Mouse (Mus musculus) hindbrain, embryonic 15.5 days (tissue): ENCODE data around the gene Ctxn1. TPM values are rescaled to one million over a fixed set of nuclear protein-coding genes. Genes with fewer than 3 reads are reported as not detected.
A peak's percentile ranks its signal among the peaks of the same experiment; 100 is the strongest.

Source experiments
- ATAC-seq: fragments of 200-750 bp; cut with Nextera tagmentation; 2 replicates; pipeline ENCODE4 v1.8.0; 2017; ENCODE audit warnings: low read depth, moderate number of reproducible peaks, moderate TSS enrichment; ENCODE audit not compliant: low FRiP score
- H3K27ac ChIP-seq: fragments of 300-500 bp; sonication (generic); replicated peaks from 2 replicates; pipeline ENCODE4 v1.5.1; 2015; ENCODE audit warnings: mild to moderate bottlenecking, inconsistent platforms
- H3K27me3 ChIP-seq: fragments of 300-500 bp; sonication (generic); 2 replicates; pipeline ENCODE4 v1.6.1; 2015; ENCODE audit warnings: control low read depth, inconsistent platforms
- H3K36me3 ChIP-seq: fragments of 300-500 bp; sonication (generic); 2 replicates; pipeline ENCODE4 v1.6.1; 2015; ENCODE audit warnings: control low read depth, inconsistent platforms
- H3K4me1 ChIP-seq: fragments of 300-500 bp; sonication (generic); replicated peaks from 2 replicates; pipeline ENCODE4 v1.6.1; 2015; ENCODE audit warnings: control low read depth, inconsistent platforms
- H3K4me2 ChIP-seq: fragments of 300-500 bp; sonication (generic); 2 replicates; pipeline ENCODE4 v1.6.1; 2015; ENCODE audit warnings: moderate library complexity, mild to moderate bottlenecking, inconsistent platforms
- H3K4me3 ChIP-seq: fragments of 300-500 bp; sonication (generic); 2 replicates; pipeline ENCODE4 v1.5.1; 2015; ENCODE audit warnings: mild to moderate bottlenecking, inconsistent platforms
- H3K9ac ChIP-seq: fragments of 300-500 bp; sonication (generic); 2 replicates; pipeline ENCODE4 v1.6.1; 2015; ENCODE audit warnings: inconsistent platforms
- H3K9me3 ChIP-seq: fragments of 300-500 bp; sonication (generic); 2 replicates; pipeline ENCODE4 v1.6.1; 2016; ENCODE audit warnings: control low read depth, inconsistent platforms
- WGBS: fragments of 180-500 bp; shearing (Covaris S2); methylation state at CpG from one replicate; pipeline ENCODE4 v1.1.7; 2015; 5-methylcytosine and 5-hydroxymethylcytosine counted together
- polyA plus RNA-seq: library from polyadenylated mRNA; unstranded; fragments of >200 nt; fragmentation: Nextera tagmentation; extraction: Ambion mirVana; gene quantifications from 2 replicates; pipeline ENCODE4 v1.2.1, GENCODE M21; 2015

Ctxn1 gene
- polyA plus RNA-seq, 1 experiment from 2014 or later: 299 TPM

DNA sequence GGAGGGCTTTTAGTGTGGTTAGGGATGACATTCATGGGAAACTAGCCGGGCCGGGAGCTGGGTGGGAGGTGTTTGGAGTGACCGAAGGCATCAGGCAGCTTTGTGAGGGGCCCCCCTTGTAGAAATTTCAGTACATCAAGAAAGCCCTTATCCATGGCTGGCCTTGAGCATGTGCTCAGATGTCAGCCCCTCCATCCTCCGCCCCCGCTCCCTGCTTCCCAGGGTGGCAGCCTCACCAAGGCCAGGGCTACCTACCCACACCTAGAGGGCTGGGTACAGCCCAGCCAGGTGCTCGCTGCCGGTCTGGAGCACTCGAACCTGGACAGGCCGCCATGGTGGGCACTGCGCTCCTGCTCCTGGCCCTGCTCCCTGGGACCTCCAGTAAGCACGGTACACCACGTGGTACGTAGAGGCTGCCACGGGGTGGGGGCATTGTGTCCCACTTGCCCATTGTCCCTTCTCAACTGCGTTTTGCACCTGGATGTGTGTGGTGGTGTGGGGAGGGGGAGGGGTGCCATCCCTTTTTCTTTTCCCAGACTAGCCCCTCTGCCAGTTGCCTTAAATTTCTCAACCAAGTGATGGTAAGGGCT is 11.0 kb downstream of the Ctxn1 start, which contains the start of gene Tgfbr3l:
Gene Tgfbr3l (plus strand): TSS at position 264 of the 590 bp plus-strand sequence.
- Histone ChIP-seq H3K9ac (no peak within 1 kb of the TSS), H3K27ac (no peak within 1 kb of the TSS), H3K9me3 (no peaks in the 10 kb centered on the region), H3K4me3 (no peak within 1 kb of the TSS), H3K4me1 (peaks cover 7% of the 10 kb centered on the region), H3K27me3 (no peaks in the 10 kb centered on the region), H3K36me3 (peaks cover 48% of the 10 kb centered on the region), H3K4me2 (no peak within 1 kb of the TSS)
- ATAC-seq: no peak
- WGBS: 80% methylated on average over 15 of the region's 15 CpGs

GRCm38 (mm10) chr8:4247241-4247640 is 11.8 kb downstream of the Ctxn1 start:
- no peak overlapping the region for H3K4me2 ChIP-seq
- peaks cover 4% of the 10 kb centered on the region for H3K4me1 ChIP-seq
- H3K27ac ChIP-seq: no peak overlapping the region
- ATAC-seq: no peak
- 92% methylated on average over 8 of the region's 8 CpGs for WGBS
- H3K27me3 ChIP-seq: no peaks in the 10 kb centered on the region
- peaks cover 51% of the 10 kb centered on the region for H3K36me3 ChIP-seq
- H3K4me3 ChIP-seq: no peak overlapping the region
- no peaks in the 10 kb centered on the region for H3K9me3 ChIP-seq
- no peak overlapping the region for H3K9ac ChIP-seq

- no peaks in the 10 kb centered on the region for H3K27me3 ChIP-seq
- H3K27ac ChIP-seq: no peak overlapping the region
- H3K4me1 ChIP-seq: peaks cover 15% of the 10 kb centered on the region
- peaks cover 61% of the 10 kb centered on the region for H3K36me3 ChIP-seq
- H3K9ac ChIP-seq: no peak overlapping the region
- 83% methylated on average over 13 of the region's 13 CpGs for WGBS
- no peak overlapping the region for H3K4me3 ChIP-seq
- H3K4me2 ChIP-seq: no peak overlapping the region
- ATAC-seq: no peak
- no peaks in the 10 kb centered on the region for H3K9me3 ChIP-seq
Observed at GRCm38 (mm10) chr8:4245737-4246136, 13.3 kb downstream of the Ctxn1 start.

DNA sequence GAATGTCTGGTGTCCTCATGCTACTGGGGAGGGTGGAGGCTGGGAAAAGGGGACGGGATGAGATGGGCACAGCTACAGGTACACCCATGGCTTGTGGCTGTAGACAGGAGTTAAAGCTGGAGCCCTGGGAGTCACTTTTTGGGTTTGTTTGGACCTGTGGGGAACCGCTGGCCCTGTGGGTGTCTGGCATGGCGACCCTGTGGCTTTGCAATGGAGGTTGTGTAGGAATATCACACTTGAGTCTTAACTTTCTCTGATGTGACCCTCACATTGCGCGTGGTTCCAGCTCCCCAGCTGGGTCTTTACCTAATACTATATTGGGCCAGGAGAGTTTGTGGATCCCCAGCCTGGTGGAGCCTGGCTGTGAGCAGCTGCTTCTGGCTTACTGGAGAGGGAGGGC is 14.0 kb downstream of the Ctxn1 start:
- no peak overlapping the region for H3K9ac ChIP-seq
- no peaks in the 10 kb centered on the region for H3K9me3 ChIP-seq
- no peak overlapping the region for H3K27ac ChIP-seq
- no peak for ATAC-seq
- 96% methylated on average over 5 of the region's 5 CpGs for WGBS
- no peak overlapping the region for H3K4me2 ChIP-seq
- peaks cover 61% of the 10 kb centered on the region for H3K36me3 ChIP-seq
- H3K4me1 ChIP-seq: peaks cover 19% of the 10 kb centered on the region
- H3K27me3 ChIP-seq: no peaks in the 10 kb centered on the region
- no peak overlapping the region for H3K4me3 ChIP-seq

DNA sequence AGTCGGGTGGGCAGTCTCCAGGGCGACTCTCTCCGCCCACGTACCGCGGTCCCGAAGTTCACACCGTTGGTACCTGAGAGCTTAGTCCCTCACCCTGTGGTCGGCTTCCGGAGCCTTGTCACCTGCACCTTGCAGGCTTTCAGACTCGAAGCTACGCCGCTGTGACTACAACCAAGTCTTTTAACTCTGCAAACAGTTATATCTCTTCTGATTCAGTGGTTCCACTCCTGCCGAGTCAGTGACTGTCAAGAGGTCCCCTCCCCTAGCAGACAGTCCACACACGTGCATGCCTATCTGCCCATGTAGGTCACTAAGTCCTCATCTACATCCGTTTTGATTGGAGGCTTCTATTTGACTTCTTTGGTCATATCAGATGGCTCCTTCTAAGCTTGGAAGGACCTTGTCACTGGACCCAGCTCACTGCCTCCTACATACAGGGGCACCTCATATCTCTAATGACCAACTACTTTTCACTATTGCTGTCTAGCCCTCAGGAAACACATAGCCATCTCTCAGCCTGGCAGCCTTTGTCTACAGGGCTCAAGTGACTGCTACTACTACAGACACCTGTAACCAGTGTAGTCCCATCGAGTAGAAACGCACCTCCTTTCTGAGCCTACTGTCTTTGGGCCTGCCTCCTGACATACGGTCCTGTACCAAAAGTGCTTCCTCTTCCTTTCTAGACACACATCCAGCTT is 19.7 kb downstream of the Ctxn1 start:
- H3K4me3 ChIP-seq: peak overlapping the region; percentile 51
- peak overlapping the region; percentile 55 for H3K9ac ChIP-seq
- no peaks in the 10 kb centered on the region for H3K9me3 ChIP-seq
- 13% methylated on average over 19 of the region's 19 CpGs for WGBS
- peaks cover 24% of the 10 kb centered on the region for H3K36me3 ChIP-seq
- ATAC-seq: peak; percentile 23
- peak overlapping the region; percentile 69 for H3K4me2 ChIP-seq
- no peaks in the 10 kb centered on the region for H3K27me3 ChIP-seq
- H3K27ac ChIP-seq: peak overlapping the region; percentile 89
- H3K4me1 ChIP-seq: peaks cover 37% of the 10 kb centered on the region

- peak; percentile 96 for ATAC-seq
- Histone ChIP-seq H3K9me3 (no peaks in the 10 kb centered on the region), H3K4me3 (peak within 1 kb of the TSS; percentile 51), H3K27me3 (no peaks in the 10 kb centered on the region), H3K4me2 (peak within 1 kb of the TSS; percentile 69), H3K4me1 (peaks cover 37% of the 10 kb centered on the region), H3K9ac (peak within 1 kb of the TSS; percentile 55), H3K36me3 (peaks cover 17% of the 10 kb centered on the region), H3K27ac (peak within 1 kb of the TSS; percentile 94)
- WGBS: 0% methylated on average over 69 of the region's 71 CpGs
Observed at GRCm38 (mm10) chr8:4238434-4239192, 20.5 kb downstream of the Ctxn1 start, which contains the start of the genes Map2k7 and Gm49320. Gene Map2k7, plus strand, starts transcription at chr8:4238740. Gene Gm49320, plus strand, starts transcription at chr8:4238865.

DNA sequence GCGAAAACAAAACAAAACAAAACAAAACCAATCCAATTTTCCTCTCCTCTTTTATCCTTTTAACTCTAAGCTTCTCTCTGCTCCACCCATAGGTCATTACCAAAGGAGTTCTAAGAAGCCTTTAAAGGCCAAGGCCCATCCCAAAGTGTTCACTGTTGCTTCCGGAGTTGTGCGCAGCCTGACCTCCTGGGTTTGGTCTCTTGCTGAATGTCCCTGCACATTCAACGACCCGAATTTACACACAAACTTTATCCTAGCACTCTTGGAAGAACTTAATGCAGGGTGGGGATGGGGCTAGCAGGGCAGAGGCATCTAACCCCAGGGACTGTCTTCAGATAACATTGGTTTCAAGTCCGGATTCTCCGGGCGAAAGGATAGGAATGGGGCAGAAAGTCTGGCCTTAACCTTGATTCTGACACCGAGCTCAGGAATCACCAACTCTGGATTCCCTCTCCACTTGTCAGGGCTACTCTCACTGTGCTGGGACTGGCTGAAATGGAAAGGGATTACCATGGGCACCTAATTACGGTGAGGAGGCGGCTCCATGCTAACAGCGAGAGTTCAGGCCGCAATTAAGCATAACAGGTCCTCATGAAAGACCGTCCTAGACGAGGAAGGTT is 21.1 kb downstream of the Ctxn1 start:
- ATAC-seq: peak; percentile 0; the same call in 1 of the 2 replicates
- H3K4me1 ChIP-seq: peaks cover 37% of the 10 kb centered on the region

GRCm38 (mm10) chr8:4230612-4231351 is 28.3 kb downstream of the Ctxn1 start:
- H3K27ac ChIP-seq: no peak overlapping the region
- no peak for ATAC-seq
- H3K4me2 ChIP-seq: no peak overlapping the region
- H3K9ac ChIP-seq: no peak overlapping the region
- H3K9me3 ChIP-seq: no peaks in the 10 kb centered on the region
- peaks cover 6% of the 10 kb centered on the region for H3K4me1 ChIP-seq
- 66% methylated on average over 10 of the region's 10 CpGs for WGBS
- H3K27me3 ChIP-seq: peaks cover 21% of the 10 kb centered on the region; the same call in 1 of the 2 replicates
- no peak overlapping the region for H3K4me3 ChIP-seq
- no peaks in the 10 kb centered on the region for H3K36me3 ChIP-seq

More for the DNA sequence above, 21.1 kb downstream of the Ctxn1 start:
- H3K36me3 ChIP-seq: peaks cover 12% of the 10 kb centered on the region; the same call in 1 of the 2 replicates
- WGBS: 23% methylated on average over 15 of the region's 15 CpGs
- H3K9ac ChIP-seq: peak overlapping the region; percentile 51
- H3K4me3 ChIP-seq: peak overlapping the region; percentile 51
- H3K9me3 ChIP-seq: no peaks in the 10 kb centered on the region
- no peaks in the 10 kb centered on the region for H3K27me3 ChIP-seq
- peak overlapping the region; percentile 69 for H3K4me2 ChIP-seq
- H3K27ac ChIP-seq: peak overlapping the region; percentile 94

DNA sequence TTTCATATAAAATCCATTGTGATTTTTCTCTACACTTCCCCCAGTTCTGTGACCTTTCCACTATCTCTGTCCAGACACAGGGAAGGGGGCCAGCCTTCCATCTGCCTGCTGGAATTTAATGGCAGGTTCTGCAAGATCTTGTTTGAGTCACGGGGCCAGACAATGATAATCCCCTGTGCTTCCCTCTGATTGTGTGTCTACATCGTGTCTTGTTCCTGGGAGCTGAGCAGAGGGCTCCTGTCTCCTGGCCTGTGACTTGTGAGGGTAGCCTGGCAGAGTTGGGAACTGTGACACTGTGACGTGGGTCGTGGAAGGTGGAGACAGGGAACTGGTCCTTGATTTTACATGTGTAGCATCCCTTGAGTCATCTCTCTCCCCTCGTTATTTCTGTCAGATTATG is 29.3 kb downstream of the Ctxn1 start:
- no peak for ATAC-seq
- H3K9ac ChIP-seq: no peak overlapping the region
- peaks cover 21% of the 10 kb centered on the region; the same call in 1 of the 2 replicates for H3K27me3 ChIP-seq
- WGBS: 75% methylated on average over 5 of the region's 5 CpGs
- H3K9me3 ChIP-seq: no peaks in the 10 kb centered on the region
- no peak overlapping the region for H3K4me2 ChIP-seq
- no peak overlapping the region for H3K4me3 ChIP-seq
- no peaks in the 10 kb centered on the region for H3K36me3 ChIP-seq
- peaks cover 6% of the 10 kb centered on the region for H3K4me1 ChIP-seq
- H3K27ac ChIP-seq: no peak overlapping the region

GRCm38 (mm10) chr8:4227919-4228318 is 31.2 kb downstream of the Ctxn1 start:
- peaks cover 21% of the 10 kb centered on the region; the same call in 1 of the 2 replicates for H3K27me3 ChIP-seq
- H3K9ac ChIP-seq: no peak overlapping the region
- WGBS: 94% methylated on average over 4 of the region's 4 CpGs
- ATAC-seq: no peak
- H3K27ac ChIP-seq: no peak overlapping the region
- H3K4me2 ChIP-seq: no peak overlapping the region
- H3K36me3 ChIP-seq: no peaks in the 10 kb centered on the region
- no peak overlapping the region for H3K4me3 ChIP-seq
- H3K9me3 ChIP-seq: no peaks in the 10 kb centered on the region
- H3K4me1 ChIP-seq: peaks cover 6% of the 10 kb centered on the region

DNA sequence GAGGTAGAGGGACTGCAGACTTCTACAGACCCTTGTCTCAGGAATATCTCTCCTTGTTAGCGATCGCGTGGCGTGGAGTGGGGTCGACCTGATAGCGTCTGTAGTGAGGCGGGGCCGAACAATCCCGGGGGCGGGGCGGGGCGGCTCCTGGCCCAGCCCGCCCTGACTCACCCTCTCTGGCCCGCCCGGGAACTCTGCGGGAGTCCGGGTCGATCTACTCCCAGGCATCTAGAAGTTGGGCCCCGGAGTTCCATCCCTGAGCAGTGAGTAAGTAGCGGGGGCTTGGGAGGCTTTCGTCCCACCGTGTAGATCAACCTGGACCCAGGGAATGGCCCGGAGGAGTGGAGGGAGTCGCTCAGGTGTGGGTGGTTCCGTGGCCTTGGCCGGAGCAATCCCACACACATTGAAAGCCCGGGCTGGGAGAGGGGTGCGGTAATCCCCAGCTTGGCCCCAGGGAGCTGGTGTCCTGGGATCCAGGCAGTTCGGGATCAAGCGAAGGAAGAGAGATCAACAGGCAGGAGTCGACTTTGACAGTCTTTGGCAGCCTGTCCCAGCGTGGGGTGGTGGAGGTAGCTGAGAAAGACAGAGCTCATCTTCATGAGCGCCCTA is 32.2 kb downstream of the Ctxn1 start, which contains the start of gene Lrrc8e:
Gene Lrrc8e (plus strand): TSS at position 89 of the 609 bp plus-strand sequence.
- H3K27ac ChIP-seq: no peak within 1 kb of the TSS
- H3K4me3 ChIP-seq: no peak within 1 kb of the TSS
- peak; percentile 51 for ATAC-seq
- no peak within 1 kb of the TSS for H3K9ac ChIP-seq
- peaks cover 6% of the 10 kb centered on the region for H3K4me1 ChIP-seq
- no peaks in the 10 kb centered on the region for H3K36me3 ChIP-seq
- 6% methylated on average over 33 of the region's 33 CpGs for WGBS
- peak within 1 kb of the TSS; percentile 46 for H3K4me2 ChIP-seq
- H3K9me3 ChIP-seq: no peaks in the 10 kb centered on the region
- H3K27me3 ChIP-seq: peaks cover 21% of the 10 kb centered on the region; the same call in 1 of the 2 replicates
